Mouse (Mus musculus): ENCODE measurements at regions not wholly inside any gene's neighbourhood (a gene's known extent, or its start where the extent isn't known, plus 50 kb on each side); places are given as distances from the start of the nearest gene placed in this dataset.

- TF ChIP-seq MYOG (IDR thresholded peaks at IDR 0.05; ENCODE audit: control insufficient read depth, extremely low read depth, insufficient read length) (no peak), USF1 (IDR thresholded peaks at IDR 0.05; ENCODE audit: low read depth) (no peak), MAX (IDR thresholded peaks at IDR 0.05) (no peak), FOSL1 (IDR thresholded peaks at IDR 0.05; ENCODE audit: insufficient read depth, low read length, poor library complexity, severe bottlenecking) (no peak), MYOD1 (IDR thresholded peaks at IDR 0.05; ENCODE audit: control insufficient read depth, insufficient read length, low read depth) (no peak), CEBPB (IDR thresholded peaks at IDR 0.05; ENCODE audit: low read depth) (no peak), CTCF (IDR thresholded peaks at IDR 0.05; ENCODE audit: control insufficient read depth, insufficient read depth, insufficient read length) (no peak)
- H3K79me3 ChIP-seq (ENCODE audit: low read depth) = no peaks in the 10 kb centered on the region
- no peak overlapping the region for H3ac ChIP-seq (ENCODE audit: control insufficient read depth, insufficient read length, low read depth)
- no peaks in the 10 kb centered on the region for H3K79me2 ChIP-seq (ENCODE audit: control insufficient read depth, insufficient read depth)
- H3K4me3 ChIP-seq (ENCODE audit: insufficient read depth, poor library complexity, severe bottlenecking) = no peak overlapping the region
- H3K36me3 ChIP-seq (ENCODE audit: control insufficient read depth, insufficient read depth) = no peaks in the 10 kb centered on the region
- H3K27me3 ChIP-seq (ENCODE audit: control insufficient read depth, insufficient read depth, insufficient read length) = no peaks in the 10 kb centered on the region
These were observed 628.8 kb upstream of the Id2 start for GRCm38 (mm10) chr12:25725774-25726173.

GRCm38 (mm10) chr12:25711186-25711585 lies 614.2 kb upstream of the Id2 start:
- TF ChIP-seq CEBPB (IDR thresholded peaks at IDR 0.05; ENCODE audit: low read depth) (no peak), MYOD1 (IDR thresholded peaks at IDR 0.05; ENCODE audit: control insufficient read depth, insufficient read length, low read depth) (no peak), MAX (IDR thresholded peaks at IDR 0.05) (no peak), USF1 (IDR thresholded peaks at IDR 0.05; ENCODE audit: low read depth) (no peak)
- Histone ChIP-seq H3K79me2 (ENCODE audit: control insufficient read depth, insufficient read depth) (no peaks in the 10 kb centered on the region), H3ac (ENCODE audit: control insufficient read depth, insufficient read length, low read depth) (no peak overlapping the region), H3K4me3 (ENCODE audit: insufficient read depth, poor library complexity, severe bottlenecking) (no peak overlapping the region), H3K79me3 (ENCODE audit: low read depth) (no peaks in the 10 kb centered on the region), H3K36me3 (ENCODE audit: control insufficient read depth, insufficient read depth) (no peaks in the 10 kb centered on the region), H3K27me3 (ENCODE audit: control insufficient read depth, insufficient read depth, insufficient read length) (no peaks in the 10 kb centered on the region)

GRCm38 (mm10) chr12:25703023-25703400 lies 606.1 kb upstream of the Id2 start:
- Histone ChIP-seq H3K4me3 (ENCODE audit: insufficient read depth, poor library complexity, severe bottlenecking) (no peak overlapping the region), H3K36me3 (ENCODE audit: control insufficient read depth, insufficient read depth) (no peaks in the 10 kb centered on the region), H3K79me3 (ENCODE audit: low read depth) (no peaks in the 10 kb centered on the region), H3K27me3 (ENCODE audit: control insufficient read depth, insufficient read depth, insufficient read length) (no peaks in the 10 kb centered on the region), H3ac (ENCODE audit: control insufficient read depth, insufficient read length, low read depth) (no peak overlapping the region), H3K79me2 (ENCODE audit: control insufficient read depth, insufficient read depth) (no peaks in the 10 kb centered on the region)
- TF ChIP-seq FOSL1 (IDR thresholded peaks at IDR 0.05; ENCODE audit: insufficient read depth, low read length, poor library complexity, severe bottlenecking) = no peak

- no peak for TF ChIP-seq USF1 (IDR thresholded peaks at IDR 0.05; ENCODE audit: low read depth)
- no peak for TF ChIP-seq MYOD1 (IDR thresholded peaks at IDR 0.05; ENCODE audit: control insufficient read depth, insufficient read length, low read depth)
- no peak for TF ChIP-seq CEBPB (IDR thresholded peaks at IDR 0.05; ENCODE audit: low read depth)
- no peak for TF ChIP-seq MAX (IDR thresholded peaks at IDR 0.05)
- no peak for TF ChIP-seq CTCF (IDR thresholded peaks at IDR 0.05; ENCODE audit: control insufficient read depth, insufficient read depth, insufficient read length)
- no peak for TF ChIP-seq MYOG (IDR thresholded peaks at IDR 0.05; ENCODE audit: control insufficient read depth, extremely low read depth, insufficient read length)
- no peak for TF ChIP-seq FOSL1 (IDR thresholded peaks at IDR 0.05; ENCODE audit: insufficient read depth, low read length, poor library complexity, severe bottlenecking)
- no peaks in the 10 kb centered on the region for H3K79me3 ChIP-seq (ENCODE audit: low read depth)
- H3K36me3 ChIP-seq (ENCODE audit: control insufficient read depth, insufficient read depth) = no peaks in the 10 kb centered on the region
- H3ac ChIP-seq (ENCODE audit: control insufficient read depth, insufficient read length, low read depth) = no peak overlapping the region
- H3K27me3 ChIP-seq (ENCODE audit: control insufficient read depth, insufficient read depth, insufficient read length) = no peaks in the 10 kb centered on the region
- H3K79me2 ChIP-seq (ENCODE audit: control insufficient read depth, insufficient read depth) = no peaks in the 10 kb centered on the region
- no peak overlapping the region for H3K4me3 ChIP-seq (ENCODE audit: insufficient read depth, poor library complexity, severe bottlenecking)
These were observed 605.5 kb upstream of the Id2 start for GRCm38 (mm10) chr12:25702176-25703022.

GRCm38 (mm10) chr12:25687063-25687462 lies 590.1 kb upstream of the Id2 start:
- no peak overlapping the region for H3K4me3 ChIP-seq (ENCODE audit: insufficient read depth, poor library complexity, severe bottlenecking)
- H3ac ChIP-seq (ENCODE audit: control insufficient read depth, insufficient read length, low read depth) = no peak overlapping the region
- H3K79me2 ChIP-seq (ENCODE audit: control insufficient read depth, insufficient read depth) = no peaks in the 10 kb centered on the region
- H3K36me3 ChIP-seq (ENCODE audit: control insufficient read depth, insufficient read depth) = no peaks in the 10 kb centered on the region
- no peaks in the 10 kb centered on the region for H3K27me3 ChIP-seq (ENCODE audit: control insufficient read depth, insufficient read depth, insufficient read length)
- no peaks in the 10 kb centered on the region for H3K79me3 ChIP-seq (ENCODE audit: low read depth)
- TF ChIP-seq FOSL1 (IDR thresholded peaks at IDR 0.05; ENCODE audit: insufficient read depth, low read length, poor library complexity, severe bottlenecking) = no peak
- TF ChIP-seq MYOD1 (IDR thresholded peaks at IDR 0.05; ENCODE audit: control insufficient read depth, insufficient read length, low read depth) = no peak
- TF ChIP-seq CEBPB (IDR thresholded peaks at IDR 0.05; ENCODE audit: low read depth) = no peak
- no peak for TF ChIP-seq MAX (IDR thresholded peaks at IDR 0.05)
- no peak for TF ChIP-seq CTCF (IDR thresholded peaks at IDR 0.05; ENCODE audit: control insufficient read depth, insufficient read depth, insufficient read length)
- no peak for TF ChIP-seq USF1 (IDR thresholded peaks at IDR 0.05; ENCODE audit: low read depth)
- TF ChIP-seq MYOG (IDR thresholded peaks at IDR 0.05; ENCODE audit: control insufficient read depth, extremely low read depth, insufficient read length) = no peak

GRCm38 (mm10) chr12:25676631-25677030 lies 579.7 kb upstream of the Id2 start:
- Histone ChIP-seq H3K27me3 (ENCODE audit: control insufficient read depth, insufficient read depth, insufficient read length) (no peaks in the 10 kb centered on the region), H3K79me2 (ENCODE audit: control insufficient read depth, insufficient read depth) (no peaks in the 10 kb centered on the region), H3ac (ENCODE audit: control insufficient read depth, insufficient read length, low read depth) (no peak overlapping the region), H3K36me3 (ENCODE audit: control insufficient read depth, insufficient read depth) (no peaks in the 10 kb centered on the region), H3K4me3 (ENCODE audit: insufficient read depth, poor library complexity, severe bottlenecking) (no peak overlapping the region), H3K79me3 (ENCODE audit: low read depth) (no peaks in the 10 kb centered on the region)
- TF ChIP-seq MAX (IDR thresholded peaks at IDR 0.05) (no peak), MYOD1 (IDR thresholded peaks at IDR 0.05; ENCODE audit: control insufficient read depth, insufficient read length, low read depth) (no peak), CTCF (IDR thresholded peaks at IDR 0.05; ENCODE audit: control insufficient read depth, insufficient read depth, insufficient read length) (no peak), USF1 (IDR thresholded peaks at IDR 0.05; ENCODE audit: low read depth) (no peak), CEBPB (IDR thresholded peaks at IDR 0.05; ENCODE audit: low read depth) (no peak), MYOG (IDR thresholded peaks at IDR 0.05; ENCODE audit: control insufficient read depth, extremely low read depth, insufficient read length) (no peak), FOSL1 (IDR thresholded peaks at IDR 0.05; ENCODE audit: insufficient read depth, low read length, poor library complexity, severe bottlenecking) (no peak)
